Mouse (Mus musculus) frontal cortex, postnatal 36 days (tissue): ENCODE data around the gene Rock2.

Experiments used
- DNase-seq, 2 experiments: peaks; one replicate each; pipeline ENCODE4 v3.0.0; 2022; ENCODE audit warnings: low spot score in 2 of 2

Gene Rock2

DNA sequence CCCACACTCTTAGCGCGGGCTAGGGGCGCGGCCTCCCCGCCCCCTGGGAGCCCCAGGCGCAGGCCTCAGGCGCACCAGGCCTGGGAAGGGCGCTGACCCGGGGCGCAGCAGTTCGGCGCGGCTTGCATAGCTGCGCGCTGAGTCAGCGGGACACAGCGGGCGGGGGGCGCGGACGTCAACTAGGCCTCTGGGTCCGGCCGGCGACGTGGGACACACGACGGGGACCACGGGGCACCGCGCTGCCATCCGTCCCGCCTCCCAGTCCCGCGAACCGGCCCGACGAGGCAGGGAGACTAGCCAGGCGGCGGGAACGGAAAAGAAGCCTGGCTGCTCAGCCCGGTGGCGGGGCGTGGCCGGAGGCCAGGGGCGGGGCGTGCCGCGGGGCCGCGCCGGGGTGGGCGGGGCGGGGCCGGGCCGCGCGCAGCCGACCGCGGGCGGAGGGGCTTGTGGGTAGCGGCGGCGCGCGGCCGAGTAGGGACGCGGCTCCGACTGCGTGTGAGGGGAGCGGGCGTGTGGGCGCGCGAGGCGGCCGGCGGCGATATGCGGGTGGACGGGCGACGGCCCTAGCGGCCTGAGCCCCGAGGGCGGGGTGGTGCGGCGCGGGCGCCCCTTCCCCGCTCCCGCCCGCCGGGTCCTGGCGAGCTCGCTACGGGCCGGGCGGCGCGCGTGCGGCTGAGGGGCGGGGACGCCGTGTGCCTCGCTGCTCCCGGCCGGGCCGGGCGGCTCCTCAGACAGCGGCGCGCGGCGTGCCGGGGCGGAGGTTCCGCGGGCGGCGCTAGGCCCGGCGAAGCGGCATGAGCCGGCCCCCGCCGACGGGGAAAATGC, at the start of gene Rock2:
Rock2 (plus strand) TSS at position 500 of the 825 bp plus-strand sequence.
- peak; percentile 70 to 77 for DNase-seq

DNA sequence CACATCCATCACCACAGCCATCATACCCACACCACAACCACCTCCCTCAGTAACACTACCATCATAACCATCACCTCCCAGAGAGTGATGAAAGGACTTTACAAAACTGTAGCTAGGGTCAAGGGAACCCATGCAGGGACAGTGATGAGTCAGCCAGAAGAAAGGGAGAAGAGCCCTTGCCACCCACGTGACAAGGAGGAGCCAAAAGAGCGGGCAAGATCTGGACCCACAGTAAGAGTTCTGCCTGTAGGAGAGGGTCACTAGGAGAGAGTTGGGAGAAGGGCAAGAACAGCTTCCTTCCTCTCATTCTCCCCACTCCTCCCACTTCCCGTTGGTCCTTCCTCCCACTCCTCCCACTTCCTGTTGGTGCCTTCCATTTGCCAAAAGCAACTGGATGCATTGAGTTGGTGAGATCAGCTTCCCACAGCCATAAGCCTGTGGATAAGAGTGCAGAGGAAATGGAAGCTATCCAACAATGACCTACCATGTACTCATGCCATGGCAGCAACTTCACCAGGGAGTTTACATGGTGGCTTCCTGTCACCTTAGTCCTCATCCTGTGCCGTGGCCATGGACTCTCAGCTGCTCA, 47.4 kb upstream of the Rock2 start:
- DNase-seq = no peak

DNA sequence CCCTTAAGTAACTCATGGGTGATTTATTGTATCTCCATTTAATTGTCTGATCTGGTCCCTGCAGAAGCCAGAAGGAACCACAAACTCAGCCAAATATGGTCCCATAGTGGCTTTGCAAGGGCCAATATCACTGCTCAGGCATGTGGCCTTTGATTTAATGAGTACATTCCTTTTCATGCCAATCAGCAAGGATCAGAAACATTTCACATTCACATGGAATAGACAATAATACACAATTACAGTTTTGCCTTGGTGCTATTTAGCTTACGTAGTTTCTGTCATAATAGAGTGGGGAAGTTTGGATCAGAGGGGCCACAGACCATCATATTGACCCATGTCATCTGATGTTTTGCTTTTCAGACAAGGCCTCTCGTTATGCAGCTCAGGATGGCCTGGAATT, 46.2 kb upstream of the Rock2 start:
- DNase-seq = no peak

DNA sequence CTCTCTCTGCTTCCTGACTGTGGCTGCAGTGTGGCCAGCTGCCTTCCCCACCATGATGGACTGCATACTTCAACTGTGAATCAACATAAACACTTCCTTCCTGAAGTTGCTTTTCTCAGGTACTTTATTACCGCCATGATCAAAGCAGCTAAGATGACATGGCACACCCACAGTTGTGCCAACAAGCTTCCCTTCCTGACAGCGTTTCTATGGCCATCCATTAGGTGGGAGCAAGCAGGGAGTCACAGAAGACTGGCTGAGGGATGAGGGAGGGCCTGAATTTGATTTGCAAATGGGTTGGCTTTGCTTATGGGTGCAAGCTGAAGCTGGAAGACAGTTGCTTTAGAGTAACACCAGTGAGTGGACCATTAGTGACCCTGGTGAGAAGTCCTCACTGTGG, 44.9 kb upstream of the Rock2 start:
- no peak for DNase-seq

DNA sequence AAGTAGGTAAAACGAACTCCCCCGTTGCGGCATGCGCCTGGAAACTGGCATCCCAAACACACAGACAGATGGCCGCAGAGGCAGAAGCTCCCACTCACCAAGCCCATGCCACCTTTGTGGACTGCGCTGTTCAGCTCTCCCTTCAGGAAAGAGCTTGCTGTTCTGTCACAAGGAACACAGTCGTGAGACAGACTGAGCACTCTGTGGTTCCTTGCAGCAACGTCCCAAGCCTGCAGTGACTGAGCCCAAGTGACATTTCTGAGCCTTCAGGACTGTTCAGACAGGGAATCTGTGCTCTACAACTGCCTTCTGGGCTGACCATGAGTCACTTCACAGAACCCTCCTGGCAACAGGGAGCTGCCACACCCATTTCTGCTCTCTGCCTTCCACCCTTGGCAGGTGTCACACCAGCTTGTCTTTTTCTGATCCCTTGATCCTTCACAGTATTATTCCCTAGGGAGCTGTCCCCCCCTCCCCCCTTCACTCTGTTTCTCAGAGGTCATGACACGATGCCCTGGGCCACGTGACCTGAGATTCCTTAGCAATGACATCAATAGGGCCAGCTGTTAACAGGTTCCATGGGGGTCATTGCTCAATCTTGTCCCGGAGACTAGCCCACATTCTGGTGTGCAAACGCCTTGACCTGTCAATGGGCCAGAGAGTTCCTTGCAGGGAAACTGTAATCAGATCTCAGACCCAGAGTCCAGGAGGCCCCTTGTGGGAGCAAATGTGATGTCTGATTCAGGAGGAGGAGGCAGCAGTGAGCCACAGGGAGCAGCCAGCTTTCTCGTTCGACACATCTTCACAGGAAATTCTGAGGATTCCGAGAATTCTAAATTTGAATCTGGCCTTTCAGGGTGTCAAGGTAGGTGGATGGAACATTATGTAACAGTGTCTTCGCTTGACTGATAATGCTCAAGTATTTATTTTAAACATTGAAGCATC, 44.0 kb upstream of the Rock2 start:
- DNase-seq = peak; percentile 68

DNA sequence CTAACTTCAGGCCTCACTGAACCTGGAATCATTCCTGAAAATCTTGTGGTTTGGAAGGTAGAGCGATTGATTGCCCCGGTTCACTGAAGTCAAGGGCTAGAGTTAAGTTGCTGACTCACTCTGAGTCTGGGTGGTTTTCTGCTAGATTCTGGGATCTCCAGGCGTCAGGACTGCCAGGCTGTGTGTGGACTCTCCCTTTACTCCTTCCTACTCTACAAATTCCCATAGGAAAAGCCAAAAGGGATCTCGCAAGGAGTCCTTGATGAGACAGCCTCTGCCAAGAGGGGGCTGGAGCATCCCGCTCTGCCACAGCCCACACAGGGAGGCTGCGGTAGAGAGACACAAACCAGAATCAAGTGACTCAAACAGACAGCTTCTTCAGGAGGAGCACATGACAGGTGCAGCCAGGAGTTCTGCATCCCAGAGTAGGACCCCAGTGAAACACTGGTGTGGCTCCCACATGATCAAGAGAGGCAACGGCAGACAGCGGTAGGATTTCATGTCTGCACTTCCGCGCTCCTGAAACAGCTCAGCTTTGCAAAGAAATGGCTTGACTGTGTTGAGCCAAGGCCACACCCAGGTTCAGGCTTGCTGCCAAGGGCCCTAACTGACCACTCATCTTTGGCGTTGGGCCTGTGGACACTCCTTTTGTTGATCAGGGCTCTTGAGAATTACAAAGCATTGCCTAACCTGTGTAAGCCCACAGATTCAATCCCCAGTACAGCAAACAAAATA, 41.1 kb upstream of the Rock2 start:
- DNase-seq = peak; percentile 64 to 67

DNA sequence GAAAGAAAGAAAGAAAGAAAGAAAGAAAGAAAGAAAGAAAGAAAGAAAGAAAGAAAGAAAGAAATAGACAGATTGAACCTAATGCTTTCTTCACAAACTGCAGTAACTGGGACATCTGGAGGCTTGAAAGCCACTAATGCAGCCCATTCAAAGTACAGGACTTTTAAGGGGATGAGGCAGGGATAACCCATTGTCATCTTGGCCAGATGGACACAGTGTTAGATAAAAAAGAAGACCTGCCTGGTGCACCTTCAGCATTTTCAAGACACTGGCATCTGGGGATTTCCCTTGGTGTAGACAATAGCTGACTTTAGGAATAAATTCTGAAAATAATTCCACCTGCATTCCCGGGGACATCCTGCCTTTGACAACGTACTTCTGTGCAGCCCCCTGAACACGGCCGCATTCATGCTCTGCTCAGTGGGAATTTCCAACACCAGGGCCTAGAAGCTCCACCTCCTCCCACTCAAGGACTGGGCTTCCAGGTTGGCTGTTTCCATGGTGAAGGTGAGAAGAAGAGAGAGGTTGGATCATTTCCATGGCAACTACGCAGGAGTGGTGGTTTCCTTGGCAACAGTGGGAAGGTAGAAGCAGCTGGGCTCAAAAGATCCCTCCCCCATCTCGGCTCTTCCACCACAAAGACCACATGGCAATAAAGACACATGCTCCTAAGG, 38.9 kb upstream of the Rock2 start:
- peak; percentile 72 to 86 for DNase-seq

DNA sequence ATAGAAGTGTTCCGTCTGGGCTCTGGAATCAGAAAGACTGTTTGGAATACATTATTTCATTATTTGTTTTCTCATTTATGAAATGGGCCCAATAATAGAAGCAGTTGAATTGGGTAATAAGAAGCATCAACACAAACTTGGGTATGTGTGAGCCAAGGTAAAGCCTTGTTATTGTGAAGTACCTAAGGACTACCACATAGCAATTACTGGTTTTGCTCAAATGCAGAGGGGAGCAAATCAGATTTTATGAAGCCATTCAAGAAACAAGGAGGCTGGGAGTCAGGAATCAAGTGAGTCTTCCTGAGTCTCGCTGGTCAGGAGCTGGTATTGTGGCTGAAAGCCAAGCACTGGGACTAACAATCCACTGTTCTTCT, 38.4 kb upstream of the Rock2 start:
- DNase-seq = no peak

DNA sequence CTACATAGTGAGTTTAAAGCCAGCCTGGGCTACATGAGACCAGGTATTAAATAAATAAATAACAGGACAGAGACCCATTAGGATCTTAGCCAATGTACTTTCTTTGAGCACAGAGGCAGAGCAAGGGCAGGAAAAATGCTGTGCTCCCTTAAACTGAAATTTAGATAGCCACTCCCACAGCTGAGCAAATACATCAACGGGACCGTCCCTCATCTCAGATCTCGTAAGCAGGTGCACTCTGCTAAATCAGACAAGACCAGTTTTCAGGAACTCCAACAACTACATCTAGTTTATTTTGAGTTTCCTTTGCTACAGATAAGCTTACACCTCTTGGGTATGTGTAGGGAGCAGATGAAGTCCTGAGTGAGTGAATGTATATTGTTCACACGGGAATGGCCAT, 36.6 kb upstream of the Rock2 start:
- DNase-seq = no peak

DNA sequence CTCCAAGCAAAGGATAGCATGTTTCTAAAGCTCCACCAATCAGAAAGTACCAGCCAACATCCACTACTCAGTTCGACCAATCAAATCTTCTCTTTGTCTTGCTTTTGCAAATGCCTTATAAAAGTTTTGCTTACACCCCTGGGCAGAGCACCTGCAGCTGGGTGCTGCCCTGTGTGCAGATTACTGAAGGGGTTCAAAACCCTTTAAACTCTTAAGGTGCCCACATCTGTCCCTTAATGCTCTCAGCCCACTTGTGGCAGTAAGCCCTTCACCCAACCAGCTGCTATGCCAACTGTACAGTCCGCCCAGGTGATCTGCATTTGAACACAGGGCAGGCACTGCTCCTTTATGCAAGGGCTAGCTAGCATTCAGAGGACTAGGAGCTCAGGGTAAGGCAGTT, 34.9 kb upstream of the Rock2 start:
- DNase-seq = no peak

DNA sequence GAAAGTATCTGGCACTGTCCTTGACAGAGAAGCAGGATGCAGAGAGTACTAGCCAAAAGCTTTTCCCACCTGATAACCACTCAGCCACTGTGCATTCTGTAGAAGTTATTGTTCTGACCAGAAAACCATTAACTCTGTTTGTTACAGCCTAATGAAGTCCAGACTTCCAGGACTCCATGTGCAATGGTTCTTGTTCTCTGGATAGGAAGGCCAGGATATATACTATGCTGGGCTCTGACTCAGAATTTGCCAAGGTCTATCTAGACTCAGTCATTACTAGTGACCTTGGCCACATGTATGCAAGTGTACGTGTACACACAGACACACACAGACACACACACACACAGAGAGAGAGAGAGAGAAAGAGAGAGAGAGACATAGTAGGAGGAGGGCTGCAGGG, 34.2 kb upstream of the Rock2 start:
- DNase-seq = no peak

DNA sequence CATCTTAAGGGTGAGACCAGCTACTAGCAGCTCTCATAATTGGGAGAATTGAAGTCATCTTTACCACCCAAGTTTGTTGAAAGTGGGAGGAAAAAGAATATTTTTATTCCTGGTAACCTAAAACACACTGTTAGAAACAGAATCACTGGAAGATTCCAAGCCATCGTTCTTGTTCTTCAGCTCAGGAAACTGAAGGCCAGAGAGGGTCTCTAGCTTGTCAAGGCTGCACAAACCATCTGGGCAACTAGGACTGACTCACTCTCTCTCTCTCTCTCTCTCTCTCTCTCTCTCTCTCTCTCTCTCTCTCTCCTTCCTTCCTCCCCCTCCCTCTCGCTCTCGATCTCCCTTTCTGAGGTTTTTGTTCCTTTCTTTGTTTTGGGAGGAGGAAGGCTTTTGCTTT, 33.7 kb upstream of the Rock2 start:
- no peak for DNase-seq

DNA sequence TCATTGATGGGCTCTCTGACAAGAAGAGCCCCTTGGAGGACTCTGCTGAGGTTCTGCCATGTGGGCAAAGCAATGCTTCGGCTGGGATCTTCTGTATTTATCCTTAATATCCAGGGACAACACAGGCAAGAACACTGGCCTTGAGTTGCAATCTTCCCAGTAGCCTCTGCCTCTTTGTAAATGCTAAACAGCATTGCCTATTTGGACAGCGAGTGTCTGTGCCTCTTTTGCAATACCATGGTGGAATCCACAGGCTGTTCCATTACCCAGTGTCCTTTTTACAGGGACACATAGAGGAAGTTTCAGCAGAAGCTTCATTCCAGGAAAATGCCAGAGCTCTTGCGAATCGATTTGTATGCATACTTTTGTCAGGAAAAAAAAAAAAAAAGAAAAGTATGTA, 30.2 kb upstream of the Rock2 start:
- DNase-seq = no peak

DNA sequence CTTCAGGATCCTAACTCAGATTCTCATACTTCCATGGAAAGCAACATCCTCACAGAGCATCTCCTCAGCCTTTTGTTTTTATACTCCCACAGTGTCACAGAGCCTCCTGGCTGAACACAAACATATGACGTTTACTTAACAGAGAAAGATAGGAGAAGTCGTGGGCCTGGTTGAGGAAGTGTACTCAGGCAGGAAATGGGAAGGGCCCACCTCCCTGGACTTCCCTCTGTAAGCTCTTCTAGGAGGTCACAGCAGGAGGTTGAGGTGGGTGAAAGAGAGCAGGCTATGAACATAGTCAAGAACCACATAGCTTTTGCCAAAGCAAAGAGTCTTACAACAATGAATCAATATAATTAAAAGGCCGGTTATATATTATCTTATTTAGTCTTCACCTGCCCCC, 28.8 kb upstream of the Rock2 start:
- DNase-seq = no peak

DNA sequence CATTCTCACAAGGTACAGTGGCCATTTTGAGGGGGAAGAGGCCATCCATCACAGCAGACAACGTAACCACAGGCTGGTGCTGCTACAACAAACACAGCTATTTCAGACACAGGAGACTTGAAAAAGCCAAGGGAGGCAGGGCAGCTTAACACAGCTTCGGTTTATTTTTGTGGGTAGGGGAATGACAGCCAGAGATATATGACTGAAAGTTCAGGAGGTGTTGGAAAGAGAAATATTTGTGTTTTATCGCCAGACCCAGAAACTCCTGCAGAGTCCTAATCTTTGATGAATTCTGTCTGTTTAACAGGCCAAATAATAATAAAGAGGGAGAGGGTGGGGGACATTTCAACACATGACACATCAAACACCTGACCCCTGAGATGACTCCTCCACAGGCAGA, 28.2 kb upstream of the Rock2 start:
- DNase-seq = no peak

DNA sequence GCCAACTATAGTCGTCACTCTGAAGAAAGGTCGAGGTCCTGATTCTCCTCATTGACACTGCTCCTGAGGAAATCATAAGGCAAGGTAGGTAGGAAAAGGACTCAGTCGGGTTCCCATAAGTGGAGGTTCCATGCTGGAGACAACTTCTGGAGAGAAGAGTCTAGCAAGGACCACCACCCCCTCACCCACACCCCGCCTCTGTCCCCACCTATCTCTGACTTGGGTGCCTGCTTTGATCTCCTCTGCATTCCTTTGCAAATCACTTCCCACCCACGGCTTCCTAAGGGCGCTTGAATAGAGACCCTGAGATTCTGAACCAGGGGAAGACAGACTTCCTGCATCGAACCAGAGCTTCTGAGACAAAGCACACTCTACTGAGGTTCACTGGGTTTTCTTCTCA, 27.4 kb upstream of the Rock2 start:
- DNase-seq = no peak

DNA sequence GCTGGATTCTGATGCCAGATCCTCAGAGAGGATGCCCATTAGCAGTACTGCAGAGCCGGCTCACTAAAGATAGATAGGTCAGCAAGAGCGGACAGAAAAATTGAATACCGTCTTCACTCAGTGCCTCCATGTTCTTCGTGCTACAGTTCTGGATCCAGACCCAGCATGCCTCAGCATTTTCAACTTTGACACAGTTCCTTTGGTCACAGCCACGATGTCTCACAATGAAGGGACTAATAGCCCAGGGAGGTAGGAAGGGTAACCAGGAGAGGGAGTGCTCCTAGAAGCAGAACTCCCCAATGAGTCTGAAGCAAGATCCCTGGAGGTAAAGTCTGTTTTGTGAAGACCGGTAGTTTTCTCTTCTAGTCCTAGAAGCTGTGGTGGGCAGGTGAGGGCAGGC, 26.1 kb upstream of the Rock2 start:
- no peak for DNase-seq

DNA sequence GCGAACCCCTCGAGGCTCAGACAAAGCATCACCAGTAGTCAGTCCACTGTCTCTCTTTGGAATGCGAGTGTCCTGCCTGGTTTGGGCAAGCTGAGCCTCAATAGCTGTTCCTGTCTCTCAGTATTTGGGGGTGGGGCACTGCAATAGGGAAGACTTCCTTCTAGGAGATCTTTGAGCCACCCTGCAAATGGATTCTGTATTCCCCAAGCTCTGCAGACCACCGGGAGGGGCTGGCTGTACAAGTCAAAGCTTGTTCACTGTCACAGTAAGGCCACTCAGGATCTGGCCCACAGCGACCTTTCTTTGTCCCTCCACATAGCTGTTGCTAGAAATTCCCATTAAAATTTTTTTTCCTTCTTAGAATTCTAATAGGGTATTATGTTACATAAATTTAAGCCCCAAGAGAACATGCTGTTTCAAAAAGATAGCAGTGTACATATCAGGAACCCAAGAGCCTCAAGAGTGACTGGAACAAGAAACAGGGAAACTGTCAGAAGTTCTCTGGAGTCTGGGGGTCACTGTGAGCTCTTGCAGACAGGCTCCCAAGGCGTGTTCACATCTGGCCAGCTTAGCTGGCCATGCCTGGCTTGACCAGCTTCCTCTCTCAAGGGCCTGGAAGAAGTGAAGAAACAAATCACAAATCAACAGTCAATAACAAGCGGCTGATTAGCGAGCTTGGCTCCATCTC, 25.5 kb upstream of the Rock2 start:
- no peak for DNase-seq

DNA sequence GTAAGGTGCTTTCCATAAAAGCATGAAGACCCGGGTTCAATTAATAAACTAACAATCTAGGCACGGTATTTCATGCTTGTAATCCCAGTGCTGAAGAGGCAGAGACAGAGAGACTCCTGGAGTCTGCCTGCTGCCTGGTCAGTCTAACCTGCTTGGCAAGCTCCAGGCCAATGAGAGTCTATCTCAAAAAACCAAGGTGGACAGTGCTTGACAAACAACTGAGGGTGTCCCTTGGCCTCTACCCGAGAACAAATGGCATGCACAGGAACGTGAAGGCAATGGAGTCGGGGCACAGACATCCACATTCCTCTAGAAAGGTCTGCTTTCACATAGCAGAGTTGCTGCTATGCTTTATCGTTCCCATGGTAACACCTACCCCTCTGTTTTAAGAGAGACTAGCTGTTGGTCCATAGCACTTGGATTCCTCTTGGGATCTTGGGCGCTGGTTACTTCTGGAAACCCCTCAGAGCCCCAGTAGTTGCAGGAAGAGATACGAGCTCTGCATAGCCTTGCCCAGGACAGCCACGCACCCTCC, 24.8 kb upstream of the Rock2 start:
- no peak for DNase-seq

DNA sequence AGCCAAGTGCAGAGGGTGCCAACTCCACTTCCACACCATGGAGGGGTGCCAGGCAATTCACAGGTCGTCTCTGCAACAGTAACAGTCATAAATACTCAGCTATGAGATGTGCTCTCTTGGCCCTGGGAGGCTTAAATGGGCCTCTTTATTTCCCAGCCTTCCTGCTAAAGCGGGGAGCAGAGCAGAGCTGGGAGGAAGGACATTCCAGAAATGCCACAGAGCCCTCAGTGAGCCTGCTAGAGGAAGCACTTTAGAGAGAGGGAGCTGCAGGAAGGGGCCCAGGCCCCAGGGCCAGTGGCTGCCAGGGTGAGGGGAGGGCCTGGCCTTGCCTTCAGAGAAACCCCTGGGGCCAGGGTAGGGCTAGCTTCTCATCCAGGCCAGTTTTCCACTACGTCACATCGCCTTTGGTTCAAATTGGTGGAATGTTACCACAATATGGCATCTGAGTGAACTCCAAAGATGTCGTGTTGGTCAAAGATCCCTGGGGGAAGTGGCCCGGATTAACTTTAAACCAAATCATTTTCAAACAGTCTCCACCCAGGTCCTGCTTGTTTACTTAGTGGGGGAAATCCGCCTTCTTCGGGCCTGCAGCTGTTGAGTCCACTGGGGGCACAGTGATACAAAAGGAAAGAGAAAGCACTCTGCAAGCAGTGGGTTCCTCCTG, 24.2 kb upstream of the Rock2 start:
- no peak for DNase-seq
